Mouse (Mus musculus): ENCODE results near the gene Pemt.

Gene Pemt

DNA sequence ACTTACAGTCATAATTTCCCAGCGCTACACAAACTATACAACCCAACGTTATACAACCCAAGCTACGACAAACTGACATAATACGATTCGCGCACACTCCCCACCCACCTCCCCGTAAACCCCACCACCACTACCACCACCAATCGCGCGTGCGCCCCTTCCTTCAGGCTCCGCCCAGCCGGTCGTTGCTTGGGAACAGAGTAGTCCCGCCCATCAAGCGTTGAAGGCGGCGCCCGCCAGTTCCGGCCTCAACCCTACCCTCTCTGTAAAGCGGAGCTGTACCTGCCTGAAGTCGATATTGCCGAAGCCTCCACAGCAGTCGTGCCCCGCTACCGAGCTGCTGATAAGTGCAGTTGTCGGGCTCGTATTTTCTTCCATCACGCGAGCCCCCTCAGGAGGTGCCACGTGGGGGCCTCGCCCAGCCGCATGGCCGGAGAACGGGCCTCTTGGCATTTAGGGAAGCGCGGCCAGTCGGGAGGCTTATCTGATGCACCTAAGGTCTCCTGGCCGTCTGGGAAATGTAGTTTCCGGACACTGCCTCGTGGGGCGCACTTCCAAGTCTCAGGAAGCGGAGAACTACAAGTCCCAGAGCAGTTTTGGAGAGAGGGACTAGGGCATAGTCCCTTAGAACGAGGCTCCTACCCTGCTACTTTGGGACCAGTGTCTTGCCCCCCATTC, at the start of gene Pemt:
TSS of gene Pemt (minus strand) at position 432 of the 678 bp plus-strand sequence.
- peak; percentile 95 for DNase-seq

DNA sequence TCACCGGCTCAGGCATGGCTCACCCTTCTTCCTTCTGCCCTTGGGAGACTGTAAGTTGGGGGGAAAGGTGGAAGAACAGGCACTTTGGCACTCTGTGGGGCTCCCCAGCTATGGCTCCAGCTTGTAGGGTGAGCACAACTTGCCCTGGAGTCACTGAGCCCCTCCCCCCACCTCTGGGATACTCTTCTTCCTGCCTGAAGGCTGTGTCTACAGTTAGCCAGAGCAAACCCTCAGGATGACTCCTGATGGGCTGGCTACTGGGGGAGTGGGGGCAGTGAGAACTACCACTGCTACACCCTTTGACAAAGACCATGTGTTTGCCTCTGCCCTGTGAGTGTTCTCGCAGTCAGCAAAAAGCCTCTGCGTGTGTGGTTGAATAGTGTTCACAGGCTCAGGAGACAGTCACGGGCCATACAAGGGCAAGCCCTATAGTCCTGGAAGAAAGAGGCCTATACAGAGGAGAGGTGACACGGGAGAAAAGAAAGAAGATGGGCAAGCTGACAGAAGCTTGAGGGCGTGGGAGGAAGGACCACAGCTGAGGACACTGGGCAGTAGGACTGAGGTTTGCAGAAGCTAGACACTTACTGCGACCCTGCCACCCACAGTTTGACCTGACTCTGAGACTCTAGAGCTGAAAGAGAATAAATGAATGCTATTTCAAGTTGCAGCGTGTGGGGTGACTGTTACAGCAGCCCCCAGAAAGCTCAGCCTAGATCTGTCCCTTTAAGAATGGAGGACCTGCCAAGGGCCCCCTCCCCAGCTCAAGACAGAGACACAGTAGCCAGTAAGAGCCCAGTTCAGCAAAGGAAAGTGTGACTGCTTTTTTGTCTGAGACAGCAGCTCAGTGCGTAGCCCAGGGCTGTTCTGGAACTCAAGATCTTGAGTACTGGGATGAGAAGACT, 48.9 kb upstream of the Pemt start:
- DNase-seq: no peak

DNA sequence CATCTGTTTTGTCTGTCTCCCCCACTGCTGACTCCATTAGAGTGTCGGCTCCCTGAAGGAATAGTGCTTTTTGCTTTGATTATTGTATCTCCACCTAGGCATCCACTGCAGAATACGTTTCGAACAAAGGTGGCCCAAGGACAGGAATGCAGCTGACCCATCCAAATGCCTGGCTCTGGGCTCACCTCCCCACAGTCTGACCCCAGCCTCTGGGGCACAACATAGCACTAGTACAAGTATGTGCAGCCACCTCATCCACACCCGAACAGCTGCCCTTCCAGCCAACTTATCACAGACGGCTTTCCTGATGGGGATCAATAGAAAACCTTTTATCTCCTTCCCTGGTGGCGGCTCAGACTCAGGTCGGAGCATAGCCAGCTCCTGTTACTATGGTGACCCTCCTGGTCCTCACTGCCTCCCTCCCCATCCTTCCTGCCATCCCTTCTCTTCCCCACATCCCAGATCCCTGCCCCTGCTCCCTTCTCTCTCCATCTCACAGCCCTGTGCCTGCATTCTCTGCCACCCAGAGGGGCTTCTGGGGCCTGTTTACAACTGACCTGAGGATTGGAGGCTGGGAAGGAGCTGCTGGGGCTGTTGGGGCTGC, 47.8 kb upstream of the Pemt start:
- no peak for DNase-seq

DNA sequence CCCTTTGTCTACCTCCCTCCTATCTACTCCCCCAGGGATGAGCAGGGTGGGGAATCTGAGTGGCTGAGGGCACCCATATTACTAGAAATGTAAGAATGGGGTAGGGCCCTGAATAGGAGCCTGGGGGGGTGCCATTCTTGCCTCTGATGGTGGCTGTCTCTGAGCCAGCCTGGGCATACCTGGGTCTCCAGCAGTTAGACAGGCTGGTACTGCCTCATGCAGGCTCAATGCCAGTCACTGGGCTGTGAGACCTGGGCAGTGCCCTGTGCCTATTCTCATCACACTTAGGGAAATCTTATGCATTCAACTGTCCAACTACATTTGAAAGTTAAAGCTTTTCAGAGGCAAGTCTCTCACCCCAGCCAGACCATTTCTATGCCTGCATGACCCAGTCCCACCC, 46.9 kb upstream of the Pemt start:
- DNase-seq: no peak

DNA sequence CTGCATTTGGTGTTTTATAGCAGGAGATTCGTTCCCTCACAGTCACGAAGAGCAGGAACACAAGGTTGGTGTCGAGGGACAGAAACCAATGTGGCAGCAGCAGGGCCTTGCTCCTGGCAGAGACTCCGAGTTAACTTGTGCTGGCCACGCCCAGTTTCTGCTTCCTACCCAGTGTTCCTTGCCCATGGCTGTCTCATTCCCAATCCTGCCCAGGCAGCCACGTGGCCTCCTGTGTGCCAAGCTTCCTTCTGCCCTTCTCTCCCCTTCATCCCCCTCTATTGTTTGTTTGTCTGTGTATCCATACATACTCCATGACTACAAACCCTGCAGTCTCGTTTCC, 45.1 kb upstream of the Pemt start:
- DNase-seq: no peak

DNA sequence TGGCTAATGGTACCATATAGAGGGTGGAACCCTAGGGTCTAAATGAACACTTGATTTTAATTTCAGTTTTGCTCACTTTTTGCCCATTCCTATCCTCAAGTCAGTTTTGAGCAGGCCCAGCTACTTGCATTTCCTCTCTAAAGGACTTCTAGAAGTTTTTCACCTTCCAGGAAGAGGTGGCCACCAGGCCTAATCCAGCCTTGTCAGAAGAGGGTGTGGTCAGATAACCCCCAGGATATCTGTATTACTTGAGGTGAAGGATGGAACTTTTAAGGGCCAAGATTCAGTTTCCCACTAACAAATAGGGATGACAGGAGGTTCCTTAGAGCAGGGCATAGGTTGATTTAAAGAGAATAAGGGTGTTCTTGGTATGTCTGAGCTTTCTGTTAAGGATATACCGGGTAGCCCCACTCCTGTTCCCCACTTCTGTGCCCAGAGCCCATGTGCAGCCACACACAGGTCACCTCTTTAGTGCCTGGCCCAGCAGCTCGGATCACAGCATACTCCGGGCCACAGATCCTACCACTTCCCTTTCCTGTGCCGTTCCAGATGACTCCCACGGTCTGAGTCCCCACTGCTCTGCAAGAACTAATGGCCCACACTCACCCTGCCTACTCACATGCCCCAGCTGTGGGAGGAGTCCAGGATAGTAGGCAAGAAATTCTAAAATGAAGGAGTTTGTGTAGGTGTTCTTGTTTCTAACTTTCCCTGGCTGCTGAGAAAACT, 44.6 kb upstream of the Pemt start:
- no peak for DNase-seq

DNA sequence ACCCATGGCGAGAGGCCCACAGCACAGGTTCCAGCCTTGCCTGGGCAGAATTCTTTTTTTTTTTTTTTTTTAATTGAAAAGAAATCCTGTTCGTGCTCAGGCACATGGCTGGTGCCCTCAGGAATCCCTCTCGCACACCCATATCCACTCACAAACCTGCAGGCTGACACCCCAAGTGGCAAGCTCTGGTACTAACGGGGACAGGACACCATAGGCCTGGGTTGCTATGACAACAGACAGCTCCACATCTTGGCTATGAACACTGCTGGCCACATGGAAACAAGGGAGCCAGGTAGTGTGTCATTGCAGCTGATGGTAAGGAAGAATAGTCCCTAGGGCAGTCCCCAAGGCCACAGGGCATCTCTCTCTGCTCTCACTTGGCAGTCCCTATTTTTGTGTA, 42.7 kb upstream of the Pemt start:
- no peak for DNase-seq

DNA sequence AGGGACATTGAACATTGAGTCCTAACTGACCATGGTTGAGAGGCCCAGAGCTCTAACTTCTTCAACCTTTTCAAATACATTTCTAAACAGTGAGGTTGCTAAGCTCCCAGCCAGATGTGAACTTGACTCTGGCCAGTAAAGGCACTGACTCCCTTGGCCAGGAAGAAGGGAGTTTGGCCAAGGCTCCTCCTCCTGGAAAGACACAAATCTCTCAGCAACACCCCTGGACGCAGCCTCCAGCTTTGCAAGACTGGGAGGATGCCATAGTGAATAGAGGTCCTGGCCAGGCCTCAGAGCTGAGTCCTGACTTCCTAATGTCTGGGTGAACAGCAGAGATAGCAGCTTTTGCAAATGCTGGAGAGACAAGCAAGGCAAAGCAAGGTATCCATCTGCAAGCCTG, 40.4 kb upstream of the Pemt start:
- DNase-seq: no peak

DNA sequence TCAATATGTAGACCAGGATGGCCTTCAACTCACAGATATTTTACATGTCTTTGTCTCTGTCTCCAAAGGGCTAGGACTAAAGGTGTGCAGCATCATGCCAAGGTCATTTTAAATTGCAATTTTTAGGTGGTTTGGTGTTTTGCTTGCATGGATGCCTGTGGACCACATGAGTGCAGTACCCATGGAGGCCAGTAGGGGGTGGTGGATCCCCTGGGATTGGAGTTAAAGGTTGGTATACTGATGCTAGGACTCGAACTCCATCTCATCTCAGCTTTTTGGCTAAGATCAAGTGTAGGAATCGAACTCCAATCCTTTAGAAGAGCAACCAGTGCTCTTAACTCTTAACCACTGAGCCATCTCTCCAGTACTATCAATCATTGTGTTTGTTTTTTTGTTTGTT, 38.3 kb upstream of the Pemt start:
- DNase-seq: no peak

DNA sequence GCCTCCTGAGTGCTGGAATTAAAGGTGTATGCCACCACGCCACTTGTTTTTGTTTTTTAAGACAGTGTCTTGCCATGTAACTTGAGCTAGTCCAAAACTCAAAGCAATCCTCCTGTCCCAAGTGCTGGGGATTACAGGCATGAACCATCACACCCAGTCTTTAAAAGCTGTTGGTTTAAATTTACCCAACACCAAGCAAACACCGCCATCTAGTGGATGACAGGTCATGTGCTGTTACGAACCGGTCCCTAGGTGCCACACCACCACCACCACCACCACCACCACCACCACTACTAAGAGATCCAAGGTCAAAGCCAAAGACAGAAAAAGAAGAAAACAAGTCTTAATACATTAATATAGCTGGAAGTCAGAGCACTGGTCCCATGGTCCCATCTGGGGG, 30.5 kb upstream of the Pemt start:
- peak; percentile 74 for DNase-seq

DNA sequence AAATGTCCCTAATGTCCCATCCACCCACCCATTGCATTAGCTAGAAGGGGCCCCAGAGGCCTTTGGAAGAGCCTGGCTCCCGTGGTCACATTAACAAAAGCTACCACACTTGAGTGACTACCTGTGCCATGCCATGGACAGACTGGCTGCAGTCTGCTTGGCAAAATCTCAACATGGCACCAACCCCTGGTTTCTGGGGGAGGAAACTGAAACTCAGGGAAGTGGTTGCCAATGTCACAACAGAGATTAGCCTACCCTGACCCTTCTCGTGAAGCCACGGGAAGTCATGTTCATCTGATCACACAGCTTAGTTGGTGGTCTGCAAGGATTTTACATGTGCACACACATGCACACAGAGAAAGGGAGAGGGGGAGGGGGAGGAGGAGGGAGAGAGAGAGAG, 29.9 kb upstream of the Pemt start:
- no peak for DNase-seq

DNA sequence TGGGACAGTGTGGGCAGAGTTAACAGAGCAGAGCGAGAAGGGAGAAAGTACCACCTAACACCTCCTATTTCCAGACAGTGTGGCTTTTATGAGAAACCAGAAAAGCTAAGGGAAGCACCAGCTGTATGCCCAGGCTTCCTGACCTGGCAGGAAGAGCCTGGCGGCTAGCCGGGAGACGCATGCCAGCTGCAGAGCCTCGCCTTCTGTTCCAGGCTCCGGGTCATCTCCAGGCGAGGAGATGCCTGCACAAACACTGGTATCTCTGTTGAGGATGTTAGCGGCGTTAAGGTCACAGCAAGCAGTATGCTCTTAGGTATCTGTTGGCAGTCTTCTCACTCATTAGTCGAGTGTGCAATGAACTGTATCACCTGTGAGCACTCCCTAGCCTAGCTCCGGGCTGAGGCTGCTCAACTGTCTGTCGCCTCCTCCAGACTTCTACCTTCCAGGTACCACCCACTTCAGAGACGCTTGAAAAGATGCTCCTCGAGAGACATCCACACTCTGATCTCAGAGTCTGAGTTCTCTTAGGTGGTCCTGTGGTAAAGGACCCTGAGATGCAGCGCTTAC, 27.7 kb upstream of the Pemt start:
- peak; percentile 68 for DNase-seq

DNA sequence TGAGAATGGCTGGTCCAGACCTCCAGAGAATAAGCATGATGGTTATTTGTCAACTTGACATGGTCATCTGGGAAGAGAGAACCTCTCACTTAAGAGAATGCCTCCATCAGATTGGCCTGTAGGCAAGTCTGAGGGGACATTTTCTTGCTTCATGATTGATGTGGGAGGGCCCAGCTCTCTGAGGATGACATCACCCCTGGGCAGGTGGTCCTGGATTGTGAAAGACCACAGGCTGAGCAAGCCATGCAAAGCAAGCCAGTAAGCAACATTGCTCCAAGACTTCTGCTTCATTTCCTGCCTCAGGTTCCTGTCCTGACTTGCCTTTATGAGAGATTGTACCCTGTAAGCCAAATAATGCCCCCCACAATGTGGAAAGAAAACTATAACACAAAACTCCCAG, 26.8 kb upstream of the Pemt start:
- DNase-seq: no peak

DNA sequence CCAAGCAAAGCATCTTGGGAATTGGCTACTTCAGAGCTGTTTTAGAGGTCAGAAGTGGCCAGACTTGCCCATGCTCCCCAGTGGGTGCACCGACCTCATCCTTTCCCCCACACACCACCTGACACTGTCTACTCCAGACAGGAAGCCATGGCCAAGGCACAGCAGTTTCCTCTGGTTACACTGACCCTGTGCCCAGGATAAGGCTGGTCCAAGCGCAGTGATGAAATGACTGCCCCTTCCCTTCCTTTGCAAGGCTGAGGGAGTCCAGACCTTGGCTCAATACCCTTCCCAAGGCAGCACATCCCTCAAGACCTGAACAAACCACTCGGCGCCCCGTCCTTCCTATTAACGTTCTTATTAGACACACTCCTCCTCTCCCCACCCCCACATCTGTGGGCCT, 24.9 kb upstream of the Pemt start:
- no peak for DNase-seq

DNA sequence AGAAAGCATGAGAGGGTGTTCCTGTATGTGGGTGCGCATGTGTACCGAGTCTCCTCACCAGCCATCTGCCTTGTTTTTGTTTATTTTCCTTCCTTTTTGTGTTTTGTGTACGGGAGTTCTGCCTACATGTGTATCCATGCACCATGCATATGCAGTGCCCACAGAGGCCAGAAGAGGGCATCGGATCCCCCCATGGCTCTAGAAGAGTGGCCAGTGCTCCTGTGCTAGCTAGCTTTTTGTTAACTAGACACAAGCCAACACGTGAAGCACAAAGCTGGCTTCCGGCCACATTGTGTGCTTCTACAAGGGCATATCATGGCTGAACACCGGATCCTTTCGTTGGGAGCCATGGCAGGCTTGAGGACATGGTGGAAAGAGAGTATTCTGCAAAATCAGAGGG, 24.3 kb upstream of the Pemt start:
- DNase-seq: peak; percentile 41

DNA sequence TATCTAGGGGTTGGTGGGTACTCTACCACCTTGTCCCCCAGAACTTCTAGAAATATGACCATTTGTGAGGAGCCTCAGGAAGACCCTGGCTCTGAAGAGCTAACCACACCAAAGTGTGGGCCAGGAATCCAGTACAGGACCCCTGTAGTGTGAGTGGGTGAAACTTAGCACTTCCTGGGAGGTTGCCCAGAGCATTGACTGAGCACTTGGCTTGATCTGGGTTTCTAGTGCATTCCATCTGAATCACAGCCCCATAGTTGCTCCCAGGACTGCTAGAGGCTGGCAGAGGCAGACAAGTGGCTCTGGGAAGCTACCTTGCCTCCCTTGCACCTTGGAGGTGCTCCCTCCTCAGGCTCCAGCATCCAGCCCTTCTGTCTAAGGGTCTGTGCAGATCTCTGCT, 22.3 kb upstream of the Pemt start:
- no peak for DNase-seq

DNA sequence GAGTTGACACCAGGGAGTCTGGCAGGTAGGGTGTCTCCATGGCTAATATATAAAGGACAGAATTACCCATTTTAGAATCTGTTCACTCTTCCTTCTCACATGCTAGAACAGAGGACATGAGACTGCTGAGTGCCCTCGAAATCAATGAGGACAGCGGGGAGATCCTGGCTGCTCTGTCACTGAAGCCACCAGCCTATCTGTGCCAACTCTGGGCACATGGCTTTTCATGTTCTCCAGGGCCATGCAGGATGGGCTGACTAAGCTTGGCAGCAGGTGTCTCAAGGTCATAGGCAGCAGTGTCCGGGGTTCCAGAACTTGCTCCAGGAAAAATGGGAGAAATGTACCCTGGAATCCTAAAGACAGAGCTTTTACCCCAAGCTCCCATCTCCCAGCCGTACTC, 21.4 kb upstream of the Pemt start:
- DNase-seq: no peak

DNA sequence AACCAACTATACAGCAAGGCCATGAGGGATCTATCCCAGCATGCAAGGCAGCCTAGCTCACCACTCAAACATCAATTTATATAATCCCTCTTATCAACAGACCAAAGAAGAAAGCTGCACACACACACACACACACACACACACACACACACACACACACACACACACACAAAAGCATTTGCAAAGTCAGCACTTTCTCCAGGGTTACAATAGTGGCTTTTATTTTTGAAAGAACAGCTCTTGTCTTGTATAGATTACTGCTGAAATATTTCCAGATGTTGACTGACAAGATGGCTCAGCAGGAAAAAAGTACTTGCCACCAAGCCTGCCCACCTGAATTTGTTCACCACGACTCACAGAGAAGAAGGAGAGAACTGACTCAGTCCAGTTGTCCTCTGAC, 19.0 kb upstream of the Pemt start:
- DNase-seq: no peak

DNA sequence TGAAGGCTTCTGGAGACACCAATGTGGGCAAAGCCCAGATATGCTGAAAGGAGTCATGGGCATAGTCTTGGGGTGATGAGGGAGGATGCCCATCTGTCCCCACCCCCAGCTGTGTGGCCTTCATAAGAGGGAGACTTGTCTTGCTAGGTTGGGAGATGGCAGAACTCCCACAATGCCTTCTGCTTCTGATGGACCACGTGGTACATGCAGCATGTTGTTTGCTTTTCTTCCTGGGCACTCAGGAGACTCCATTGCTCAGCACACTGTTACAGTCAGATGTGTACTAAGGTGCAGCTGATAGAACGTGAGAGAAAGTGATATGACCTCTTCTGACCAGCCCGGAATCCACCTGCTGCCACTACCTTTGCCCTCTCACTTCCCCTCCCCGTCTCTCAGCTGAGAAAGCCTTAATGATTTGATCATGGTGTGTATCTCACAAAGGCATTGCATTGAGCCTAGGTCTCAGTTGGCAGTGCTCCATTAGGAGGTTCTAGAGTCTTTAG, 15.3 kb upstream of the Pemt start:
- DNase-seq: no peak

DNA sequence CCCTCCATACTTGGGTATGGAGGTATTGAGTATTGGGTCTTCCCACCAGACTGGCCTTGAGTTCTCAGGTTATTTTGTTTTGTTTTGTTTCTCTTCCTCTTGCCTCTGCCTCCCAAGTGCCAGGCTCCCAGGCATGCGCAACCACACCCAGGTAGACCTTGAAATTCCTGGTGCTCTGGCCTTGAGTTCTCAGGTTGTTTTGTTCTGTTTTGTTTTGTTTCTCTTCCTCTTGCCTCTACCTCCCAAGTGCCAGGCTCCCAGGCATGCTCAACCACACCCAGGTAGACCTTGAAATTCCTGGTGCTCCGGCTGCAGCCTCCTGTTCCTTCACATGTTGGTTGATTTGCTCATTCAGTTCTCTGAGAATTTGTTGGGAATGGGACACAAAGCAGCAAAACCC, 13.7 kb upstream of the Pemt start:
- no peak for DNase-seq

DNA sequence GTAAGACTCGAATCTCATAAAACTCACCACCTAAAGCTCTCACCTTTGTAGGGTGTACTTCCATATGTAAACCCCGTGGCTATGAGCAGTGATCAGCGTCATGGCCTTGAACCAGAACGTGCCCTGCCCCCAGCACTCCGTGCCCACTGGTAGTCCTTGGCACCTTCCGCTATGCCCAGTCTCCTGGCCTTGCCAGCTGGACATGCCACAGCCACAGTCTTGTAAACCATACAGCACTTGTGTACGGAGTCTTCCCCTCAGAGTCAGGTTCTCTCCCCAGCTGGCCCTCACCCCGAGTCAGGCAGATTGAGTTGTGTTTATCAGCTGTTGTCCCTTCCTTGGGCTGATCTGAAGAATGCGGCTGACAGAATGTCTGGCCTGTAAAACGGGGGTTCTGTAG, 12.2 kb upstream of the Pemt start:
- no peak for DNase-seq

DNA sequence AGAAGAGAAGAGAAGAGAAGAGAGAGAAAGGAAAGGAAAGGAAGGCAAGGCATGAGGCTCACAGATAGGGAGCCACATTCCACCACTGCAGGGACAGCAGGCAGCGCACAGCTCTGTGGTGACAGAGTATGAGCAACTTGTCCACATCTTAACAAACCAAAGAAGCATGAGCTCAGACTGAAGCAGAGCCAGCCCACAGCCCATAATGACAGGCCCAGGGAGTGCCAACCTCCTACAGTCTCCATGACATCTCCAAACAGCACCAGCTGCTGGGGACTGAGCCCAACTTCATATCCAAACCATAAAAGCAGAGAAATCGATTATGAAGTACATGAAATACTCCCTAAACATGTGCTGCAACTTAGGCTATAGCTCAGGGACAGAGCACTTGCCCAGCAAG, 11.7 kb upstream of the Pemt start:
- DNase-seq: no peak

DNA sequence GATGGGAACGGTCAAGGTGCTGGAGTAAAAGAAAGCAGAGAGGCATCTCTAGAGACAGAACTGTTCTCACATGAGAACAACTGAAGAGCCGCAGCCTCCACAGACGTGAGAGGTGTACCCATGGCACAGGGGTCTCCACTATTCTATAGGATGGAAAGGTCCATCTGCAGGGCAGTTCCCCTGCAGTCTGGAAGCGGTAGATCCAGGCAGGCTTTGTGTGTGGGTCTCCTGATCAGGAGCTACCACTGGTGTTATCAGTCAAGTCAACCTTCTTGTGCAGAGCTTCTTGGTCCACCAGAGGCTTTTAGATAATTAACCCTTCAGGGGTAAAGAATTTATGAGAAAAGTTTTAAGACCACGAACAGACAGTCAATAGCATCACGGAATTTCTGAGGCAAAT, 10.2 kb upstream of the Pemt start:
- no peak for DNase-seq

Measured in cerebellum, adult 11 months (tissue).